Mouse (Mus musculus) fat pad, adult 2 months (tissue): ENCODE data around the gene Sox6.
"Not testable (repeated sequence)": the region's sequence is repeated elsewhere in the genome, so short reads cannot be mapped to it uniquely, and the experiment has no call there.

Source experiments
- DNase-seq: peaks from one replicate; pipeline ENCODE4 v3.0.0-alpha.2; 2011; ENCODE audit warnings: low read depth, low spot score; ENCODE audit errors: extremely low read depth

Gene Sox6

DNA sequence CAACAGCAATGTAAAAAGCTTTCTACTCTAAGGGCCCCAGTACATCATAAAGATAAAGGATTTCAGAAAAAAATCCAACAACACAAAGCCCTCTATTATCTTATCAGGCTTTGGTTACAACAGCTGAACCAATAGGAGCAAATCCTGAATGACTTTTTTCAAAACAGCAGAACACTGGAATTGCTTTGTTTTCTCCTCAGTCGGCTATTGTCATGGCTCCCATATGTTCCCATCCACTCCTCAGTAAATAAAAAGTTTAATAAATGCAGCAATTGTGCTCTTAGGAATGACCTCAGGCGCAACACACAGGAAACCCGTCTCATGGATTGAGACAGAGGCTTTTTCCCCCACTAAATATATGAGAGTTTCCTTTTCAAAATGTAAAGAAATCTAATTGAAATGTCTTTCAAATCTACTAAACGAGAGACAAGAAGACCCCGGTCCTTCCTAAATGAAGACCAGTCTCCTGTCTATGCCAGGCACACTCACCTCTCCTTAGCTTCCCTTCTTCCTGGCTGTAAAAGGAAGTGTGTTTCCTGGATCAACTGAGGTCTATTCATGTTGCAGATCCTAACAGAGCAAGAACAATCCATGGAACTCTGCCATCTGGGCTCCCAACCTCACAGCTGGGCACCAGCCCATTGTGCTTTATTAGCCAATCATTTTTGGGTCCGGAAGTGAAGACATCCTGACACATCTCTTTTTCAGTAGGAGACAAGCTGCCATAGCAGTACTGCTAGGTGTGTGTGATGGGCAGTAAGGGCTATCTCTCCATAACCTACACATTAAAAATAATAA, 369.2 kb downstream of the Sox6 start:
- no peak for DNase-seq

DNA sequence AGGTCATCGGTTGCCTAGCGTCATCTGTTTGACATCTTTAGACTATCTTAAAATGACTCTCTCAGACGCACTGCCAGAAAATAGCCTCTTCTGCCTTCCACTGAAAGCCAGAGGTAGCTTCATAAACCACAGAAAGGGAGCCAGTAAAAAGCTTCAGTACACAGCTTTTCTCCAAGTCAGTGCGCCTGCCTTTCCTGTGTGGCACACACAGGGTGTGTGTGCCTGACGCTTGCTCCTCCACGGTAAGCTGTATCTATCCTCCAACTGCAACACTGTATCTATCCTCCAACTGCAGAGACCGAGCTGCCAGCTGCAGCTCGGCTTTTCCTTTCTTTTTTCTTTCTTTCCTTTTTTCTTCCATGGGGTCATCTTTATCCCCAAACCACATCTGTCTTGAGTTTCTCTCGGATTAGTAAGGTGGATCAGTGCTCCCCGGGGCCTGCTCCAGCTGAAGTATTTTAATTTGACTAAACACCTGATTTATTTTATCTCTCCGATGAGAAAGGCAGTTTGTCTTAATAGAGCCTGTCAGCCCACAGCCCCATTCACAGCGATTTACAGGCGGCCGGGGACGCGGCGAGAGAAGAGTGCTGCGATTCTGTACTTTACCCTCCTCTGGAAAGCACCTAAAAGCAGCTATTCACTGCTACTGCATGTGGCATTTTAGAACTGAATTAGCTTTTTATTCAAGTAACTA, 371.8 kb downstream of the Sox6 start:
- DNase-seq = no peak

DNA sequence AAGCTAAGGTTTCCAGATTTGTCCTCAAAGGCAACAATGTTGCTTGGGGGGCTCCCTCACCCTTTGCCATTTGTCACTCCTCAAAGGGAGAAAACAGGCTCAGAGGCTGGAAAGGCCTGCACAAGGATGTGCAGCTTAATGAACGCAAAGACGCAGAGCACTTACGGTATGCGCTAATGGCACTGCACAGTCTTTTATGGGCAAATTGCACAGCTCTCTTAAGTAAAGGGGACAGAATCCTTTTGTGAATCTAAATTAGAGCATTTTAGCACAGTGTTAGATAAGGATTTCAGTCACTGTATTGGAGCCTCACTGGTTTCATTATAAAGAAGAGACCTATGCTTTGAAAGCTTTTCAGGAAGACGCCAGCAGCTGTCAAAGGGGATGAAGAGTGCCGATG, 375.2 kb downstream of the Sox6 start:
- no peak for DNase-seq

DNA sequence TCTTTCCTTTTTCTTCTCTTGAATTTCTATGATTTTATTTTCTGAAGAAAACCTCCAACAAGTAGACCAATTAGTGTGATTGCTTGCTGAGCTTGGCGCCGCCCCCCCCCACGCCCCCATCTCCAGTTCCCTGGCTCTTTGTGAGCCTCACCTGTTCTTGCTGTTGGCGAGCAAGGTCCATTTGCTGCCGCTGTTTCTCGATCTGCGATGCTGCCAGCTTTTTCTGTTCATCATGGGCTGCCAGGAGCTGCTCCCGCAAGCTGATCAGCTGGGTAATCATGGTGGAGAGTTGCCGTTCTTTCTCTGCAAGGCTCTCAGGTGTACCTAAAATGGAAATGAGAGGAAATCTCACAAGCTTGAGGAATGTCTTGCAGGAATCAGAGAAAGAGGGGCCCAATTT, 376.5 kb downstream of the Sox6 start:
- no peak for DNase-seq

DNA sequence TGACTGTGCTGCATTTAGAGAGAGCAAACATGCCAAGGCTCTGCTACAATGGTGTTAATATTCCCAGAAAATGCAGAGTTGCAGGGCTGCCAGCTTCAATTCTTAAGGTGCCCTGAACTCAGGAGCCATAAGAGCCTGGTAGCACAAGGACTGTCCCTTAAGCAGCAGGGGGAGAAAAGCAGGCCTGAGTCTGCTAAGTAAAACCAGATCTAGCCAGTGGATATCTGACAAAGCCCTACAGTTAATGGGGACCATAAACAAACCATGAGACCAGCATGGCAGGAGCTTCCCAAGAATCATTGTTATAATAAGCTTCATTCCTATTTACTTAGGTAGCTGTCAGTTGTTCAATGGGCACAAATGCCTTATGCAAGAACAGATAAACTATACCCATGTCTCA, 391.9 kb downstream of the Sox6 start:
- no peak for DNase-seq

DNA sequence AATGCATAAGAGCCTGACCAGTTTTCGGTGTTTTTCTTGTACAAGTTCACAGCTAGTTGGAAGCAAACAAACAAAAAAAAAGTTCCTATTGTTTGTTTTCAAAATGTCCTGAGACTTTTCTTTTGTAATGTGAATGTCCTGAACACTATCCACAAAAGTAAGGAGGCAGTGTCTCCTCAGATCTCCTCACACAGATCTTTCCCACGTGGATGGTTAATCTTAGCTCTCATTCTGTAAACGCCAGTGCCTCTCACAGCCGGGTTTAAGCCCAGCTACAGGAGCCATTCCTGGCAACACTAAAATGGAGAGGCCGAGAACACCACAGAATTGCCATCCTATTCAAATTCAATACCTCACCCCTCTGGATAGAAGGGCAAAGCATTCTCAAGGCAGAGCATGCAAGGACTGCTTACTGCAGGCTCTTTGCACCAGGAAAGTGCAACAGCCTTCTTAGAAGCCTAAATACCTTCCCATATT, 392.6 kb downstream of the Sox6 start:
- DNase-seq = no peak

DNA sequence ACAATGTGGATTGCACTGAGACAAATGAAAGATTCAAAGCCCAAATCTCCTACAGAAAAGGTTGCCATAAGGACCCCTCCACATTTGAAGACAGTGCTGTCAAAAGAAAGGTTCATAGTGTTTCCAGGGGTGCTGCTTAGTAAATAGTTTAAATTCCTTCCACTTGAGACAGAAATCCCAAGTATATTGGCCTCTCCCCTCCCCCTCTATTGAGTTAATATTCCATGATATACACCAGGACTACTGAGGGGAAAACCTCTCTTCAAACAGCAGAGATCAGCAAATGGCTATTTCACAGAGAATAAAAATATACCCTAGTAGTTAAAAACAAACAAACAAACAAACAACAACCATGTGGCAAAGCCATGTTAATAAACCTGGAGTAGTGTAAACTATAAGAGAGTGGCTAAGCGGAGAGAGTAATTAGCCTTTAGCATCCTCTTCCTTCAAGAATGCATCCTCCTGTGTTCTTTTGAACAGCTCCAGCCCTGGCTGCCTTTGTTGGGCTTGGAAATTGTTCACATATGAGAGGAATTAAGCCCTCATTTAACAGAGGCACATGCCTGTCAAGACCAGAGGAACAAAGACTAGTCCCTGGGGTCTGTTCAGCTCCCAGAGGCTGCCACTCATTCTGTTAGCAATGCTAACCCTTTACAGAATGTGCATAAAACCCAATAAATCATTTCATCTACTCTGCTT, 393.2 kb downstream of the Sox6 start:
- DNase-seq = no peak

DNA sequence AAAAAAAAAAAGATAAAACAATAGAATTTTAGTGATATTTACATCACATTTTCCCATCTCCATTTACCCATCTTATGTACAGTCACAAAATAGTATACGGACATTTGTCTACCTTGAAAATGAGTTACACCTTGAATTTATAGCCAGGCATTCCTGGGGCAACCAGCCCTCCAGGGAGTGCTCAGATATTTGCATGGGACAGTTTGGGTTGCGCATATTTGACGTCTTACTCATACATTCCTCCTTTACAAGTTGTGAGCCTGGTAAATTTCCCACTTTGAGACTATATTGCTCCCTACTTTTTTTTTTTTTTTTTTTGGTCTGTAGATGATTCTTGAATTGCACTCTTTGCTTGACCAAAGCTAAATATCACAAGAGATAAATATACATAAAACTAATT, 407.9 kb downstream of the Sox6 start:
- DNase-seq = no peak

DNA sequence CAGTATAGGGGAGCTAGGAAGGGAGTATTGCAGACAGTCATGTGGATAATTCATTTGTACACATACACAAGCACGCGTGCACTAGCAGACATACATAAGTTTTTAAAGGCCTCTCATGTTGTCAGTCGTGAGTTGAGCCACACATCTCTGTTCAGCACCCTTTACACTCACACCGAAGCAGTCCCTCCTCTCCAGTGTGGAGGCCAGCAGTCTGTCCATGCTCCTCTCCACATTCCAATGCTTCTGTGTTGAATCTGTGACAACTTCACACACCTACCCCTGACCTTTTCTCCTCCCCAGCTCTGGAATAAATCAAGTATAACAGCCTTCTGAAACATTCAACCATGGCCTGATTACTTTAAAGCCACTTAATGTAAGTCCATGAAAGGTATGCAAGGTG, 408.3 kb downstream of the Sox6 start:
- DNase-seq = no peak

DNA sequence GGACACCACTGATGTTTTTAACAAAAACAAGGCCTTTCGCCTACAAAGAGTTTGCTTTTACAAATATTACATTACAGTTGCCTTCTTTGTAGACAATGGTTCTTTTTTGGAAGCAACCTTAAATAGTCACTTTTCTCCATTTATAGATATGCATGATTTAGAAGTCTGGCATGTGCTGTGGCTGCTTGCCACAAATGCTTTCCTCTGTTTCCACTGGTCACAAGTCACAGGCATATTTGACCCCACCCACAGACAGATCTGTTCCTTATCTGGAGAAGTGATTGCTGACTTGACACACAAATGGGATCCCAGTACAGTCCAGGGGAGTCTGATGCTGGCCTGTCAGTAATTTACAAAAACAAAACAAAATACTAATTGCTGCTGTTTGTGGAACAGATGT, 409.8 kb downstream of the Sox6 start:
- DNase-seq = no peak

DNA sequence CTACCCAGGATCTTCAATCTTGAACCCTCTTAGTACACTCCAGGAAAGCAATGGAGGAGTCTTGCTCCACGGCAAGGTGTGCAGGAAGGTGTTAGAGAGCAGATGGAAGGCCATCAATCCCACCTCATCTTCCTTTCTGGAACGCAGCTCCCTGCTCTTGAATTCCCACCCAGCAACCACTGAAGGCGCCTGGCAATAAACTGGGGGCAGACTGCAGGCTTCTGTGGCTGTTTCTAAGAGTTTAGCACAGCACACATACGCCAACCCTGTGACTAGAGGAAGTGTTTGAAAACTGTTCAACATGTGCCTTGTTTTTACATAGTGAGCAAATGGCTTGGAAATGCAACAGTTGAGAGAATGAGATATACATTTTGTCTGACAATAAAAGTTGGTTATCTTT, 412.6 kb downstream of the Sox6 start:
- no peak for DNase-seq

DNA sequence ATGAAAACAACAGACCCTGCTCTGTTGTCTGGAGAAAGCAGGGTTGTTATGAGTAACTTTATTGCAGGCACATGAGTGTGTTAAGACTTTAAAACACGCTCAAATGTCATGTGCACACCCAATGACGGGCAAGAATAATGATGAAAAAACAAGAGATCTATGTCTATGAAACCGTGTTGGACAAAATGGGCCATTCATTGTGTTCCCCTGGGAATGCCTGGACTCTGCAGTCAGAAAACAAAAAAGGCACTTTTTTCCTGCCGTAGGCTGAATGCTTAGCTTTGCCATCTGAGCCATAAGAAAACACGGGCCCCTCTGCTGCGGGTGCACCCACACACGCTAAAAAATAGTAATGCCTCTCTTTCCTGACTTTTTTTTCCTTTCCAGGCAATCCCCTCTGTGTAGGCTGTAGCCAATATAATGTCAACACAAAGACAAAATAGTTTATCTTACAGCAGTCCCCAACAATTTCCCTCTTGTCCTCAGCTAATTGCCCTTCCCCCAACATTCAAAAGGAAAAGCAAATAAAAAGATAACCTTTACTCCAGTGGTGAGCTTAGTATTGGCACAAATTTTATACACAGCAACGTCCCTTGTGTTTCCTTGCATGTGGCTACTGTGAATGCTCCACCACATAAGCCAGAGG, 413.6 kb downstream of the Sox6 start:
- DNase-seq = no peak

DNA sequence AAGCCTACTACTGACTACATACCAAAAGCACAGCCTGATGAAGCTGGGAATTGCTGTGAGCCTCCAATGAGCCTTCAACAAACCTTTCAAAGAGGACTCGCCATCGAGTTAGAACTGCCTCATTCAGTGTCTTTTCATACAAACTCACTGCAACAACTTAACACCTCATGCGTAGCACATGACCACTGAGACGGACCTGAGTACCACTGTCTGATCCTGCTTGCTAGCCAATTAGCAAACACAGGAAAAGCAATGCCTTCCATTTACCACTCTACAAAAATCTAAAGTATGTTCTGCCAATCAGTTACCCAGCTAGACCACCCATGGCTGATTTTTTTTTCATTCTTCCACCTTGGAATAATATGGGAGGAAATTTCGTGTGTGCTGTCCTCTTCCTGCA, 414.1 kb downstream of the Sox6 start:
- DNase-seq = no peak

DNA sequence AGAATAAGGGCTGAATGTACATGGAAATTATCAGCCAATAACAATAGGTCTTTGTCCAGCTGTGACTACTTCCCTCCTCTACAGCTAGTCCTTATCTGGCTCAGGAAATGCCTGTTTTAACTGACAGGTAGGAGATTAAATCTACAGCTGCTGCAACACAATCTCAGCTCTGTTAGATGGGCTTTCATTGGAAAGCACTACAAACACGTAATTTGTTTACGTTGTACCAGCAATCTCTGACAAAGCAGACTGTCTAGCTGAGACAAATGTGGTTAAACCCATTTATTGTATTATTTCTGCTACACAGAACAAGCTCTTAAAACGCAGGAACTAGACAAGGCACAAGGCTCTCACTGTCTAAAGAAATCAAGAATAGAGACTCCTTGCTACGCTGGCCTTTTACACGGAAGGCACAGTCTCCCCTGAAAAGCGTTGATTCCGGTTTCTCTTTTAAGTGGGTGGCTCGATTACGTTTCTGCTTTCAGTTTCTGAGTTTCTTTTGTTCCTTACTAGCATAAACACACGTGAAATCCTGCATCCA, 422.8 kb downstream of the Sox6 start:
- no peak for DNase-seq

DNA sequence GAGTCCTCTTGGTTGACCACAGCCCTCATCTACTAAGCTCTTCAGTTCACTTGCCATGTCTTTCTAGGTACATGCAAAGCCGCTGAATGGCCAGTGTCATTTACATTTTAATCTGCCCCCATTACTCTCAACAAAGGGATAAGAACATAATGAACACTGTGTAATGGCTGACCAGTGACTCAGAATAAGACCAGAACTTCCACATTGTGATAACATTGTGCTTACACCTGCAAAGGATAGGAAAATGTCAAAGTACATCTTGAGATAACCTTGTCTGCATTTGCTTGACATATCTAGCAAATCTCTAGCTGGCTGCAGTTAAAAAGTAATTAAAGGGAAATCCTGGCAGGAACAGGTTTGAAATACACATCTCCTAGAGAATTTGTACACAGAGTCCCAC, 431.1 kb downstream of the Sox6 start:
- no peak for DNase-seq

DNA sequence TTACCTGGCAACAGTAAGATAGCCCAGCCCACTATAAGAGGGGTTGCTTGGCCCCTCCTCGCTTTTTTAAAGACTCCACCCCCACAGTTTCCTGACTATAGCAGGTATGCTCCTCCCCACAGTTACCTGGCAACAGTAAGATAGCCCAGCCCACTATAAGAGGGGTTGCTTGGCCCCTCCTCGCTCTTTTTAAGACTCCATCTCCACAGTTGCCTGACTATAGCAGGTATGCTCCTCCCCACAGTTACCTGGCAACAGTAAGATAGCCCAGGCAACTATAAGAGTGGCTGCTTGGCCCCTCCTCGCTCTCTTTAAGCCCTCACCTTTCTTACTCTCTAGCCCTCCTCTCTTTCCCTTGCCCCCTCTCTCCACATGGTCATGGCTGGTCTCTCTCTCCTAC, 432.5 kb downstream of the Sox6 start:
- not testable (repeated sequence) for DNase-seq

DNA sequence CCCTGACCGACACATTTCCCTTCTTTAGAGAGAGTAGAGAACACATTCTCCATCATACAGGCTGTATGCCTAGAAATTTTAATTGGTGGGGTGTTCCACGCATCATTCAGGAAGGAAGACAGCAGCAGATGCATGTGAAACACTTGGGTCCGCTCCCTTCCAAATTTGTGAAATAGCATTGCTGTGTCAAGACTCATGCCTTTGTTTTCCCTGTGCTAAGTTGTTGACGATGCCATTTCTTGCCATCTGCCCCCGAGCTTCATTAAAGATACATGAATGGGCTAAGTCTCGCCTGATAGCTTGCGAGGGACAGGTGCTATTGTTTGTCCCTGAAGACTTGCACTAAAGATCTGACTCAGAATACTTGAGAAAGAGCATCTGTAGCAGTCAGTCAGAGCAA, 433.7 kb downstream of the Sox6 start:
- DNase-seq = no peak

DNA sequence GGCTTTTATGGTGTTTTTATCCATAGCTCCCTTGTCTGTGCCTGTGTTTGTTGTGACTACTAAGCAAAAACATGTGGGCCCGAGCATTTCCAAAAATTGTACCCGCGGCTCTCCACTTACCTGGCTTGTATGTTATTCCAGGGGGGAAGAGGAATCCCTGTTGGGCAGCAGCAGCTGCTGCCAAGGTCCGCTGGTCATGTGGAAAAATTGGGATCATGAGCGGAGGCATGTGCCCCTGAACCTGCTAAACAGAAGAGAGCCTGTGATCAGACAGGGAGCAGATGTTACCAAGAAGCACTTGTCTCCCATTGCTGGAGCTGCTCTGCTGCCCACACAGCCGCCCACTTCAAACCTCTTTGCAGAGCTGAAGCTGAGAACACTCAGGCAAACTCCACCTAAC, 441.2 kb downstream of the Sox6 start:
- no peak for DNase-seq

DNA sequence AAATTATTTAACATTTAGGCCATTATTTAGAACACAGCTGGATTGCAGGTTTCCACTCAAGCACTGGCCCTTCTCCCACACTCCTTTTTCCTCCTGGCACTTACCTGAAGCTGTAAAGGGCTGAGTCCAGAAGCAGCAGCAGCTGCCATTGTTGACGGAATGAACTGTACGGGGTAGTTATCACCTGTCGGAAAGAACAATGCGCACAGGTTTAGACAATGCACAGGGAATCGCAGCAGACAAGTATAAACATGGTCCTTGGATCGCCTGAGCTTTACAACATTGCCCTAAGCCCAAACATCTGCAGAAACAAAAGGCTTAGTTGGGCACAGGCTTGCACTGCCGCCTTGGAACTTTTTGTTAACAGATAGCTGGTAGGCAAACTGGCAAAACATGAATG, 458.1 kb downstream of the Sox6 start:
- DNase-seq = peak; percentile 69

DNA sequence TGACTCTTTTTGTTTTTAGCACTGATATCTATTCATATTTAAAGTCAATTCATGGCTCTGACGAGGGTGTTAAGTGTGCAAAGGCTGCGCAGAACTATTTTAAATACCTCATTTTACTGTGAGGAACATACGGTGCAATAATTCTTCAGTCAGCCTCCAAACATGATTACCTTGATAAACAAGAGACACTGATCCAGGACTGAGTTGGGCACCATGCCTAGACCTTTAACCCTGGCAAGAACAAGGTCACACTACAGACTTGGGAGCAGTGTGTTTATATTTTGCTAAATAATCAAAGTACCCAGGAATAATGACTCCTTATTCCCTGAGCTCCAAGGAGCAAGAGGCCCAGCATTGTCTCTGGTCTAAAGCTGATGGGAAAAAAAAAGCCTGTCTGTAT, 458.8 kb downstream of the Sox6 start:
- no peak for DNase-seq

DNA sequence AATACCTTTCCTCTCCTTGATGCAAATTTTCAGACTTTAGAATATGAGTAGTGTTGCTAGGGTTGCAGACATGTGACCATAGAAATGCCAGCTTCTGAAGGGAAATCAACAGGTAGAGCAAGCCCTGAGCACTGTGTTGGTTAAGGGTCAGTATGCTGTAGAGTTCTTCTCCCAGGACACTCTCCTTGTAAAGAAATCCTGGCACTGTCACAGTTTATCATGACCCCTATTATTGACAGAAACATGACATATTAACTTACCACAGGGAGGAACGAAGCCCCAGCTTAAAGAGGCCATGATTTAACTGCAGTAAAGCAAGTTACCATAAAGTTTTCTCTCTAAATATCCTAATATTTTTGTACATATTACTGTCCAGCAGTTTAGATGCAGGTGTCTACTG, 462.2 kb downstream of the Sox6 start:
- no peak for DNase-seq
